Mouse (Mus musculus): ENCODE data around the gene 4931406P16Rik. TPM values are rescaled to one million over a fixed set of nuclear protein-coding genes. Genes with fewer than 3 reads are reported as not detected.

The 4931406P16Rik gene
- polyA plus RNA-seq, 1 experiment, result not detected

DNA sequence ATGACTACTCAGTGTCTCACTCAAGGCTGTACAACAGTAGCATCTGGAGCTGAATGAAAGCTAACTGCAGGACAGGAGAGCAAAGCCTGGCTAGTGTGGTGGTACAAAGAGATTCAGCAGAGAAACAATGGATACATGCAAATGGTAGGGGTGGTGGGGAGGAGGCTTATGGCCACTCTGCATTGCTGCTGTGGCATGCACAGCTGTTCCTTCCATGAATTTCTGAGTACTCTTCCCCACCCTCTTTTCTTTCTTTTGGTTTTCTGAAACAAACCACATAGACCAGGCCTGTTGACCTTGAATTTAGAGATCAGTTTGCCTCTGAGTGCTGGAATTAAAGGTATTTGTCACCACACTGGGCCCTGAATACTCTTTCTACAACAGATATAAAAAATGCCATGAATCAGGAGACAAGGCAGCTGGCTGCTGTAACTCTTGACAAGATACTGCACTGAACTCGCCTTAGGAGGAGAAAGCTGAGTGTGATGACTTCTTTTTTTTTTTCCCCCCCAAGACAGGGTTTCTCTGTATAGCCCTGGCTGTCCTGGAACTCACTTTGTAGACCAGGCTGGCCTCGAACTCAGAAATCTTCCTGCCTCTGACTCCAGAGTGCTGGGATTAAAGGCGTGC is 66.4 kb downstream of the 4931406P16Rik start:
- no peak overlapping the region for H3K4me3 ChIP-seq (ENCODE audit: insufficient read depth, low read depth, low read length)
- H3K4me1 ChIP-seq (ENCODE audit: control insufficient read depth, insufficient read depth, low read length), result no peaks in the 10 kb centered on the region
- 91% methylated on average over 3 of the region's 3 CpGs for WGBS
- TF ChIP-seq POLR2A (IDR thresholded peaks at IDR 0.05; ENCODE audit: insufficient read depth, low read depth, low read length) (no peak), CTCF (IDR thresholded peaks at IDR 0.05; ENCODE audit: insufficient read depth, low read depth, low read length) (no peak)
- no peak overlapping the region for H3K27ac ChIP-seq (ENCODE audit: insufficient read depth, low read depth, low read length)

DNA sequence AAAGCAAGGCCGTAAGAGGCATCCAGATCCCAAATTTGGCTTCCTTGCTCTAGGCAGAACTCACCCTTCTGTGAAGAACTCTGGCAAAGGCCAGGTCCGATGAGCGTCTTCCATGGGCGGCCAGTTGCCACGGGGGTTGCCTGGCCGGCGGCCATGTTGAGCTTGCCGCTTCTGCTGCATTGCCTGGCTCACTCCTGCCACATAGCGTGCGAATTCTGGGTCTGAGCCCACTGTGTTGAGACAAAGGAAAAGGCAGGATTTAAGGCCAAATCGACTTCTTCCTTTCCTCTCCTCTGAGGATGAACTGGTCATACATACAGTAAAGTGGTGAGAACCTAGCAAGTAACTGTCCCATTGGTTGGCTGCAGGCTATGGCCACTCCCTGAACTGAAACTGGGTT is 71.2 kb downstream of the 4931406P16Rik start:
- Histone ChIP-seq H3K4me1 (ENCODE audit: control insufficient read depth, insufficient read depth, low read length) (no peaks in the 10 kb centered on the region), H3K27ac (ENCODE audit: insufficient read depth, low read depth, low read length) (no peak overlapping the region), H3K4me3 (ENCODE audit: insufficient read depth, low read depth, low read length) (no peak overlapping the region)
- WGBS, result 83% methylated on average over 11 of the region's 11 CpGs
- TF ChIP-seq POLR2A (IDR thresholded peaks at IDR 0.05; ENCODE audit: insufficient read depth, low read depth, low read length) (no peak), CTCF (IDR thresholded peaks at IDR 0.05; ENCODE audit: insufficient read depth, low read depth, low read length) (no peak)

DNA sequence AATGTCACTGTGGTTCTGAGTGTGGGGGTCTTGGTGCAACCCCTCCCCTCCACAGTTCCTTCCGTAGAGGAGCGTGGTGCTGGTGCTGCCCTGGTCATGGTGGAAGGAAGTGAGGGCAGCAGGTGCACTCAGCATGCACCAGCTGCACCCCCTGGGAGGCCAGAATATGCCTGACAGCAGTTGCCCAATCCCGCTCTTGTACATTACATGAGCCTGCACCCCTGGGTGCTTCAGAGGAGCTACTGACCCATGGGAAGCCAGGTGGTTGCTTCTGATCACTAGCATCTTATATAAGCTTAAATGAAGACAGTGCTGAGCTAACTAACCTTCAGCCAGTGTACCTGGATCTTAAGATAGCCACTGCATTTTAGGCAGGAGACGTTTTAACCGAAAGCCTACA is 75.3 kb downstream of the 4931406P16Rik start:
- TF ChIP-seq POLR2A (IDR thresholded peaks at IDR 0.05; ENCODE audit: insufficient read depth, low read depth, low read length), result no peak
- TF ChIP-seq CTCF (IDR thresholded peaks at IDR 0.05; ENCODE audit: insufficient read depth, low read depth, low read length), result no peak
- no peak overlapping the region for H3K27ac ChIP-seq (ENCODE audit: insufficient read depth, low read depth, low read length)
- H3K4me3 ChIP-seq (ENCODE audit: insufficient read depth, low read depth, low read length), result no peak overlapping the region
- peaks cover 4% of the 10 kb centered on the region for H3K4me1 ChIP-seq (ENCODE audit: control insufficient read depth, insufficient read depth, low read length)
- 92% methylated on average over 5 of the region's 5 CpGs for WGBS

DNA sequence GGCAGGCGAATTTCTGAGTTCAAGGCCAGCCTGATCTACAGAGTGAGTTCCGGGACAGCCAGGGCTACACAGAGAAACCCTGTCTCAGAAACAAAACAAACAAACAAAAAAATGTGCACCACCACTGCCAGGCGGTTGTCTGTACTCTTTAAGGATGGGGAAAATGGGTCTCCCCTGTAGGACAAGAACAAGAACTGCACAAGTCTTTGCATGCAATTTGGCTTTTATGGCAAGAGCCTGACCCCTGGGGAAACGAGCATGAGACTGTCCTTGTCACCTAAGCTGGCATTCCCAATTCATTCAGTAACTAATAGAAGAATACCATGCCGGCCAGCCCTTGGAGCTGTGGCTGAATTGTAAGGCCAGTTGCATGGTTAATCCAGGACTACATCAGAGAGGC is 77.7 kb downstream of the 4931406P16Rik start:
- peaks cover 4% of the 10 kb centered on the region for H3K4me1 ChIP-seq (ENCODE audit: control insufficient read depth, insufficient read depth, low read length)
- H3K27ac ChIP-seq (ENCODE audit: insufficient read depth, low read depth, low read length), result no peak overlapping the region
- TF ChIP-seq POLR2A (IDR thresholded peaks at IDR 0.05; ENCODE audit: insufficient read depth, low read depth, low read length), result no peak
- no peak for TF ChIP-seq CTCF (IDR thresholded peaks at IDR 0.05; ENCODE audit: insufficient read depth, low read depth, low read length)
- WGBS, result 80% methylated on average over 5 of the region's 5 CpGs
- H3K4me3 ChIP-seq (ENCODE audit: insufficient read depth, low read depth, low read length), result no peak overlapping the region

DNA sequence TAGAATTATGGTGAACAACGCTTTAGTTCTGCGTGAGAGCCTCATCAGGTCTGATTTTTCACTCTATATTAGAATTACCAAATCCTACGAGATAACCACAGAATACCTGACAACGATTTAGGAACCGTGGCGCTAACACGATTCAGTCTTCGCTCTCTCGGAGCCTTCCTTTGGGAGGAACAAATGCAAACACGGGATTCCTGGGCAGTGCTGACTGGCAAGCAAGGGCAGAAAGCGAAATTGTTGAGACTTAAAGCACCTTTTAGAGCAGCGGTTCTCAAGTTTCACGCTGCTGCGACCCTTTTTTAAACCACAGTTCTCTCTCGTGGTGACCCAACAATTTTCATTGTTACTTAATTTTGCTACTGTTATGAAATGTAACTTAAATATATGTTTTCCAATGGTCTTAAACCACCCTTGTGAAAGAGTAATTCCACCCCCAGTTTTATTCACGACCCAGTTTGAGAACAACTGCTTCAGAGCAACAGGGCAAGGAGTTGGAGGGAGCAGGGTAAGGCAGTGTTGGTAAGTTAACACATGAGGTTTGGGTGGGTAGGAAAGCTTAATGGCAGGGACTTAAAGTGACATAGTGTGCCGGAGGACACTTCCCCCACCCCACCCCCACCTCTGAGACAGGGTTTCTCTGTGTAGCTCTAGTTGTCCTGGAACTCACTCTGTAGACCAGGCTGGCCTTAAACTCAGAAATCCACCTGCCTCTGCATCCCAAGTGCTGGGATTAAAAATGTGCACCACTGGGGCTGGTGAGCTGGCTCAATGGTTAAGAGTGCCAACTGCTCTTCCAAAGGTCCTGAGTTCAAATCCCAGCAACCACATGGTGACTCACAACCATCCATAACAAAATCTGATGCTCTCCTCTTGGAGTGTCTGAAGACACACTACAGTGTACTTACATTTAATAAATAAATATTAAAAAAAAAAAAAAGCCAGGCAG is 78.5 kb downstream of the 4931406P16Rik start:
- TF ChIP-seq CTCF (IDR thresholded peaks at IDR 0.05; ENCODE audit: insufficient read depth, low read depth, low read length), result no peak
- no peak for TF ChIP-seq POLR2A (IDR thresholded peaks at IDR 0.05; ENCODE audit: insufficient read depth, low read depth, low read length)
- H3K4me3 ChIP-seq (ENCODE audit: insufficient read depth, low read depth, low read length), result peak overlapping the region; percentile 25
- H3K4me1 ChIP-seq (ENCODE audit: control insufficient read depth, insufficient read depth, low read length), result peaks cover 4% of the 10 kb centered on the region
- WGBS, result 1% methylated on average over 17 of the region's 17 CpGs
- peak overlapping the region; percentile 84 for H3K27ac ChIP-seq (ENCODE audit: insufficient read depth, low read depth, low read length)

DNA sequence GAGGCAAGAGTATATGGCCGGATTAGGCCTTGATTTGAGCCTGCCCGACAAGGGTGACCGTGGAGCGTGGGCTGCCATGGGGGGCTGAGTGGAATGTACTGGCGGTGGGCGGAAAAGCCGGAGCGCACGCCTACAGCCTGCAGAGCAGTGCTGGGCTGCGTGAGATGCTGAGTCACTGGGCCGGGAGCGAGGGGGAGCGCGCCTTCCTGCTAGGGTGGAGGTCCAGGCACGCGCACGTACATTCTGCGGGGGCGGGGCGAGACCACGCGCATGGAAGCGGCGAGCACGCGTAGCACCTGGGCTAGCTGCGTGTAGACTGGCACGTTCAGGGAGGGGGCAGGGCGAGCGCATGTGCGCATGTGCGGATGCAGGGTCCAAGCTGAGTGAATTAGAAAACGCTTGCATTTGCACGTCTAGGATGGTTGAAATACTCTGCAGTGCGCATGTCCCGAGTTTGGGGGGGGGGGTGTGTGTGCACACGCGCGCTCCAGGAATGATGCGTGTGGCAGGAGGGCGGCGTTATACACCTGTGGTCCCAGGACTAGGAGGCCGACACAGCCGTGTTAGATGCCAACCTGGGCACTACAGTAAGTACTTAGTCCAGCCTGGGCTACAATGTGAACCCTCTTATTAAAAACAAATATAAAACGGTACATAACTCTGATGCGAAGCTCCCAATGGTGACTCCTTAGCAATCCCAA is 79.3 kb downstream of the 4931406P16Rik start:
- WGBS, result under 1% methylated on average over 46 of the region's 46 CpGs
- TF ChIP-seq POLR2A (IDR thresholded peaks at IDR 0.05; ENCODE audit: insufficient read depth, low read depth, low read length) (peak; percentile 11; the same call in 1 of the 2 replicates), CTCF (IDR thresholded peaks at IDR 0.05; ENCODE audit: insufficient read depth, low read depth, low read length) (no peak)
- Histone ChIP-seq H3K27ac (ENCODE audit: insufficient read depth, low read depth, low read length) (peak overlapping the region; percentile 84), H3K4me3 (ENCODE audit: insufficient read depth, low read depth, low read length) (peak overlapping the region; percentile 42), H3K4me1 (ENCODE audit: control insufficient read depth, insufficient read depth, low read length) (peaks cover 7% of the 10 kb centered on the region)

DNA sequence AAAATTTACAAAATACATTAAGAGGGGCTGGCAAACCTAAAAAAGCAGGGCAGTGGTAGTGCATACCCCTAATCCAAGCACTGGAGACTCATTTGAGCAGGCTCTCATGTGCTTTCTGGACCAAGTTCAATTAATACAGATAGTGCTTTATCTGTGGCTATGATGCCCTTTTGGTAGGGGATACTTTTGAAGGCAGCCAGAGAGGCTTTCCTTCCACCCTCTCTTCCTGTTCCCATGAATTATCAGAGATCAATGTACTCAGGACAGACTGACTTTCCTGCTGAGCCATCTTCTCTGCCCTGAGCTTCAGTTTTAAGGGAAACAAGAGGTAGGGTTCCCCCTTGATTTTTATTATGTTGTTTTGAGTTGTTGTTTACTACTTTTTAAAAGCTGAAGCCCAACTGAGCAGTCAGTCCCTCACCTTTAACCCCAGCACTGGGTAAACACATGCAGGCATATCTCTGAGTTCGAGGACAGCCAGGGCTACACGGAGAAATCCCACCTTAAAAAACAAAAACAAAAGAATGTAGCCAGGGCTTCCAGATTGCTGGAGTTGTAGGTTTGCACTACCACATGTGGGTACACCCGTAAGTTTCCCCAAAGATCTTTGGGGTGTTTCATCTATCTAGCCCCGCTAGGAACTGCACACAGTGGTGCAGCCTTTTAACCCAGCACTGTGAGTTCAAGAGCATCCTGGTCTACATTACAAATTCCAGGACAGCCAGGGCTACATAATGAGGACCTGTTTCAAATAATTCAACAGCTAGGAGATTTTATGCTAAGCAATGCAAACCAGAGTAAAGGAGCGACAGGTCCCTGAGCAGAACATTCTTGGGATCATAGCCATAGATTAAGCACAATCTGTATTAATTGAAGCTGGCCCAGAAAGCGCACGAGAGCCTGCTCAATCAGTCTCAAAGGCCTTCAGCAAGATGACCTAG is 80.3 kb downstream of the 4931406P16Rik start:
- TF ChIP-seq CTCF (IDR thresholded peaks at IDR 0.05; ENCODE audit: insufficient read depth, low read depth, low read length), result no peak
- no peak for TF ChIP-seq POLR2A (IDR thresholded peaks at IDR 0.05; ENCODE audit: insufficient read depth, low read depth, low read length)
- WGBS, result 48% methylated on average over 7 of the region's 7 CpGs
- Histone ChIP-seq H3K4me3 (ENCODE audit: insufficient read depth, low read depth, low read length) (peak overlapping the region; percentile 42), H3K27ac (ENCODE audit: insufficient read depth, low read depth, low read length) (peak overlapping the region; percentile 84), H3K4me1 (ENCODE audit: control insufficient read depth, insufficient read depth, low read length) (peaks cover 12% of the 10 kb centered on the region)

DNA sequence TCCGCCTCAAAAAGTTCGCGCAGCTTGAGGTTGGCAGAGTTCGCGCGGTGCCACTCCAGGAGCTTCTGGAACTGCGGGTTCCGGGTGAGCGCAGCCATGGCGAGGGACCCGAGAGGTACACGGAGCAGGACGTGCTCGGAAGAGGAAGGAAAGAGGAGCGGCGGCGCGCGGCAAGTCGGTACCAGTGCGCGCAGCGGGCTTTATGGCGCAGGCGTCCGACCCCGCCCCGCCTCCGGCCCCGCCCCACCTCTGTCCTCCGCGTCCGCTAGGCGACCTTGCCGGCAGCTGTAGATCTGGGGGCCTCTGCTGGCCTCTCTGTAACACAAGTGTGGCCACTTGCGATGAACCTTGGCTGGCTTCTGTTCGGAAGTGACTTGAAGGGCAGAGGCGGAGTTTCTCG is 83.2 kb downstream of the 4931406P16Rik start, which contains the start of gene Gpi1:
Gpi1 (minus strand) TSS at position 221 of the 400 bp plus-strand sequence.
- Histone ChIP-seq H3K4me3 (ENCODE audit: insufficient read depth, low read depth, low read length) (peak within 1 kb of the TSS; percentile 92), H3K4me1 (ENCODE audit: control insufficient read depth, insufficient read depth, low read length) (peaks cover 30% of the 10 kb centered on the region), H3K27ac (ENCODE audit: insufficient read depth, low read depth, low read length) (peak within 1 kb of the TSS; percentile 91)
- TF ChIP-seq POLR2A (IDR thresholded peaks at IDR 0.05; ENCODE audit: insufficient read depth, low read depth, low read length) (peak; percentile 40), CTCF (IDR thresholded peaks at IDR 0.05; ENCODE audit: insufficient read depth, low read depth, low read length) (no peak)
- 1% methylated on average over 39 of the region's 39 CpGs for WGBS
